Mouse (Mus musculus): ENCODE measurements around the gene Ncl. TPM values are rescaled to one million over a fixed set of nuclear protein-coding genes. Genes with fewer than 3 reads are reported as not detected.
A peak's percentile ranks its signal among the peaks of the same experiment; 100 is the strongest.

Ncl gene
- polyA plus RNA-seq, 1 experiment from 2014 or later: 335 TPM

DNA sequence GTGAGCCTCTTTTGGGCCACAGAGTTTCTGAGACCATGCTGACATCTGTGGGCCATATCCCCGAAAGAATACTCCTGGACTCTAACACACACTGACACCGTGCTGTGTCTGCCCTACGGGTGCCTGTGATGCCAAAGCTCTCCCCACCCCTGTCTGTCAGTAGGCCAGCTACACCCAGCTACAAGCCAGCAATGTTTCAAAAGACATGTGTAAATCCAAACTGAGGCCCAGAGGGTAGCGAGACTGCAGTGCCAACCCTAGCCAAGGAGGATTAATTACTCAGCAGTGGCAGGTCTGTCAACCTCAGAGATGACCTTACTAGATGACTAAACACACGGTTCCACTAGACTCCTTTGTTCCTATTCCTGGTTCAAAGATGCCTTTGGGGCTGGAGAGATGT, 17.2 kb upstream of the Ncl start:
- H3K4me3 ChIP-seq (ENCODE audit: low read depth, low read length): no peak overlapping the region
- H3K4me1 ChIP-seq (ENCODE audit: control insufficient read depth, insufficient read depth, low read length): no peaks in the 10 kb centered on the region
- WGBS: 66% methylated on average over 5 of the region's 5 CpGs
- no peaks in the 10 kb centered on the region for H3K27me3 ChIP-seq (ENCODE audit: control insufficient read depth, insufficient read depth, low read length)
- no peak overlapping the region for H3K9ac ChIP-seq (replicated peaks; ENCODE audit: low read depth, low read length)
- H3K4me2 ChIP-seq (replicated peaks; ENCODE audit: low read depth, low read length): no peak overlapping the region
- H3K27ac ChIP-seq (ENCODE audit: low read length): no peak overlapping the region
- H3K36me3 ChIP-seq (ENCODE audit: control insufficient read depth, insufficient read depth, low read length): no peaks in the 10 kb centered on the region
- H3K9me3 ChIP-seq (ENCODE audit: control insufficient read depth, low read depth, low read length): no peaks in the 10 kb centered on the region
- no peak for ATAC-seq (ENCODE audit: insufficient number of reproducible peaks, insufficient read depth, low FRiP score, low read depth)

DNA sequence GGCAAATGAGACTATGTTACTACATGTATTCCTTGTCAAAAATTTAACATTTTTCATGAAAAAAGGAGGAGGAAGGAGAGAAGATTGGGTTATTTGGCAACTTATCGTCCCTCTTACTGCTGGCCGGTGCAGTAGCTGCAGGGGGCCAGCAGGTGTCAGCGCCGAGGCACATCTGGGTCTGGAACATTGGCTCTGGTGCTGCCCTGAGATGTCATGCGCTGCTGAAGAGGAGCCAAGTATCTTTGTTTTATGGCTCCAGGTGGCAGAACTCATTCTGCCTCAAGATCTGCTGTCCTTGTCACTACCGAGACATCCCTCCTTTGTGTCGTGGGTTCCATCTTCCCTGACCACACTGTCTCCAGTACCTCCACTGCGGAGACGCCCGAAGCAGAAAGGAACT, 12.8 kb upstream of the Ncl start:
- Histone ChIP-seq H3K4me1 (ENCODE audit: control insufficient read depth, insufficient read depth, low read length) (no peaks in the 10 kb centered on the region), H3K9ac (replicated peaks; ENCODE audit: low read depth, low read length) (no peak overlapping the region), H3K9me3 (ENCODE audit: control insufficient read depth, low read depth, low read length) (no peaks in the 10 kb centered on the region), H3K4me2 (replicated peaks; ENCODE audit: low read depth, low read length) (no peak overlapping the region), H3K36me3 (ENCODE audit: control insufficient read depth, insufficient read depth, low read length) (no peaks in the 10 kb centered on the region), H3K27ac (ENCODE audit: low read length) (no peak overlapping the region), H3K27me3 (ENCODE audit: control insufficient read depth, insufficient read depth, low read length) (no peaks in the 10 kb centered on the region), H3K4me3 (ENCODE audit: low read depth, low read length) (no peak overlapping the region)
- 43% methylated on average over 10 of the region's 10 CpGs for WGBS
- no peak for ATAC-seq (ENCODE audit: insufficient number of reproducible peaks, insufficient read depth, low FRiP score, low read depth)

DNA sequence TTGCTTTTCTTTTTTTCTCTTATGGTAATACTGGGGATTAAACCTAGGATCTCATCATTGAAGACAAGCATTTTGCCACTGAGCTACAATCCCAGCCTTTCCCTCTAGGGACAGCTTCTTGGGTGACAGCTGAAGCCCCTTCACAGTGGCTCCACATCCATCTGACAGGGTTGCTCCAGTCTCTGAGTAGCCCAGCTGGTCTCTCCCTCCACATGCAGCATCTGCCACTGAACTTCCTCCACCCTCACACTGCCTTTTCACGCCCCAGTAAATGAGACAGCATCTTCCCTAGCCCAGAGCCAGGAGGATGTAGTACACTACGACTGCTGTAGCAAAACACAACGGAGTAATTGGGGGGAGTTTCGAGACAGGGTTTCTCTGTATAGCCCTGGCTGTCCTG, 8.9 kb upstream of the Ncl start:
- no peak for ATAC-seq (ENCODE audit: insufficient number of reproducible peaks, insufficient read depth, low FRiP score, low read depth)
- no peak overlapping the region for H3K27ac ChIP-seq (ENCODE audit: low read length)
- WGBS: 69% methylated on average over 4 of the region's 4 CpGs
- no peak overlapping the region for H3K4me2 ChIP-seq (replicated peaks; ENCODE audit: low read depth, low read length)
- no peaks in the 10 kb centered on the region for H3K36me3 ChIP-seq (ENCODE audit: control insufficient read depth, insufficient read depth, low read length)
- no peaks in the 10 kb centered on the region for H3K9me3 ChIP-seq (ENCODE audit: control insufficient read depth, low read depth, low read length)
- no peaks in the 10 kb centered on the region for H3K4me1 ChIP-seq (ENCODE audit: control insufficient read depth, insufficient read depth, low read length)
- H3K27me3 ChIP-seq (ENCODE audit: control insufficient read depth, insufficient read depth, low read length): no peaks in the 10 kb centered on the region
- H3K9ac ChIP-seq (replicated peaks; ENCODE audit: low read depth, low read length): no peak overlapping the region
- H3K4me3 ChIP-seq (ENCODE audit: low read depth, low read length): no peak overlapping the region

DNA sequence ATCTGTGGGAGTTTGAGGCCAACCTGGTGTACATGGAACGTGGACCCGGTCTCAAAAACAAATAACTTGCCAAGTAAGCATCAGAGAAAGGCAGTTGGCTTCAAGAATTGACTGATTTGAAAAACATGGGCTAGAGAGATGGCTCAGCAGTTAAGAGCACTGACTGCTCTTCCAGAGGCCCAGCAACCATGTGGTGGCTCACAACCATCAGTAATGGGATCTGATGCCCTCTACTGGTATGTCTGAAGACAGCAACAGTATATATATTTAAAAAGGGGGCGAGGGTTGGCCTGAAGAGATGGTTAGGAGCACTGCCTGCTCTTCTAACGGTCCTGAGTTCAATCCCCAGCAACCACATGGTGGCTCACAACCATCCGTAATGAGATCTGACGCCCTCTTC, 4.5 kb upstream of the Ncl start:
- Histone ChIP-seq H3K36me3 (ENCODE audit: control insufficient read depth, insufficient read depth, low read length) (no peaks in the 10 kb centered on the region), H3K4me3 (ENCODE audit: low read depth, low read length) (no peak overlapping the region), H3K9me3 (ENCODE audit: control insufficient read depth, low read depth, low read length) (no peaks in the 10 kb centered on the region), H3K27me3 (ENCODE audit: control insufficient read depth, insufficient read depth, low read length) (no peaks in the 10 kb centered on the region), H3K27ac (ENCODE audit: low read length) (no peak overlapping the region), H3K9ac (replicated peaks; ENCODE audit: low read depth, low read length) (no peak overlapping the region), H3K4me1 (ENCODE audit: control insufficient read depth, insufficient read depth, low read length) (peaks cover 7% of the 10 kb centered on the region; the same call in 1 of the 2 replicates), H3K4me2 (replicated peaks; ENCODE audit: low read depth, low read length) (no peak overlapping the region)
- no peak for ATAC-seq (ENCODE audit: insufficient number of reproducible peaks, insufficient read depth, low FRiP score, low read depth)
- 15% methylated on average over 6 of the region's 6 CpGs for WGBS

DNA sequence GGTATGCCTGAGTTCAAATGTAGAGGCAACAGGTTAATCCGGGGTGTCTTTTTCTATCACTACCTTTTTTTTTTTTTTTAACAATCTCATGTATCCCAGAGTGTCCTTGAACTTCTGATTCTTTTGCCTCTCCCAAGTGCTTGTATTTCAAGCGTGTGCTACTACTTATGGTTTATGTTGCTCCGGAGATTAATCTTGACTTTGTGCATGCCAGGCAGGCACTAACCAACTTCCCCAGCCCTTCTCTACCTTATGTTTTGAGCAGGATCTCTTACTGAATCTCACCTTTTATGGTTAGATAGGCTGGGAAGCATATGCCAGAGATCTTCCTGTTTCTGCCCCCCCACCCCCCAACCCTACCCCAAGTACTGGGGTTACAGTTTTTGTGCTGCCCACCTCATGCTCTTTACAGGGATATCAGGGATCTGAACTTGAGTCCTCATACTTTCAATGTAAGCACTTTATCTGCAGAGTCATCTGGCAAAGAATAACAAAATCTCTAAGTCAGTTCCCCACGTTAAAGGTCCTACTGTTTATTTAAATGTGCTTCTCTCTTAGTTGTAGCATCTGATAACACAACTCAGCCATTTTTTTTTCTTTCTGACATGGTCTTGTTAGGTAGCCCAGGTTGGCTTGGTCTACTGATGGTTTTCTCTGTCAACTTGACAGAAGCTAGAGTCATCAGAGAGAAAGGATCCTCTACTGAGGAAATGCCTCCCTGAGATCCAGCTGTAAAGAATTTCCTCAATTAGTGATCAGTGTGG, 2.8 kb upstream of the Ncl start:
- H3K4me2 ChIP-seq (replicated peaks; ENCODE audit: low read depth, low read length): no peak overlapping the region

DNA sequence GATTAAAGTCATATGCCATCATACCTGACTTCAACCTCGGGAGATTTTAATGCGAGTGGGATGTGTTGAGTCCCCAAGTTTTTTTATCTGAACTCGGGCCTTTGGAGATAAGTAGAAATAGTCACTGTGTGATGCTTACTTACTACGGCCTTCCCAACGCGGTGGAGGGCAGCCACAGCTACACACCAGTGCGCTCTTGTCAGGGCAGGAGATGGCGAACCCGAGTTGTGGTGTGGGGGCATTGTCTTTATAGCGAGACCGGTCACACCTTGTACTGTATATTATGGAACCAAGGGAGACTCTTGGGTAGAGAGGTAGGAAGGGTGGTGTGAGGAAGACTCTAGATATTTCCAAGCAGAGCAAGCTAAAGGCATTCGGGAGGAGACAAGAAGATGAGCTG, 1.2 kb upstream of the Ncl start:
- Histone ChIP-seq H3K4me2 (replicated peaks; ENCODE audit: low read depth, low read length) (peak overlapping the region; percentile 67), H3K36me3 (ENCODE audit: control insufficient read depth, insufficient read depth, low read length) (peaks cover 21% of the 10 kb centered on the region), H3K4me3 (ENCODE audit: low read depth, low read length) (peak overlapping the region; percentile 83), H3K9ac (replicated peaks; ENCODE audit: low read depth, low read length) (peak overlapping the region; percentile 57), H3K9me3 (ENCODE audit: control insufficient read depth, low read depth, low read length) (no peaks in the 10 kb centered on the region), H3K27ac (ENCODE audit: low read length) (no peak overlapping the region), H3K4me1 (ENCODE audit: control insufficient read depth, insufficient read depth, low read length) (peaks cover 18% of the 10 kb centered on the region; the same call in 1 of the 2 replicates), H3K27me3 (ENCODE audit: control insufficient read depth, insufficient read depth, low read length) (no peaks in the 10 kb centered on the region)
- no peak for ATAC-seq (ENCODE audit: insufficient number of reproducible peaks, insufficient read depth, low FRiP score, low read depth)
- WGBS: 19% methylated on average over 12 of the region's 12 CpGs

More for the DNA sequence above, 2.8 kb upstream of the Ncl start:
- no peak overlapping the region for H3K27ac ChIP-seq (ENCODE audit: low read length)
- no peaks in the 10 kb centered on the region for H3K27me3 ChIP-seq (ENCODE audit: control insufficient read depth, insufficient read depth, low read length)
- ATAC-seq (ENCODE audit: insufficient number of reproducible peaks, insufficient read depth, low FRiP score, low read depth): no peak
- WGBS: 77% methylated on average over 4 of the region's 4 CpGs
- H3K36me3 ChIP-seq (ENCODE audit: control insufficient read depth, insufficient read depth, low read length): peaks cover 5% of the 10 kb centered on the region
- H3K9me3 ChIP-seq (ENCODE audit: control insufficient read depth, low read depth, low read length): no peaks in the 10 kb centered on the region
- no peak overlapping the region for H3K4me3 ChIP-seq (ENCODE audit: low read depth, low read length)
- H3K9ac ChIP-seq (replicated peaks; ENCODE audit: low read depth, low read length): no peak overlapping the region
- peaks cover 16% of the 10 kb centered on the region; the same call in 1 of the 2 replicates for H3K4me1 ChIP-seq (ENCODE audit: control insufficient read depth, insufficient read depth, low read length)

DNA sequence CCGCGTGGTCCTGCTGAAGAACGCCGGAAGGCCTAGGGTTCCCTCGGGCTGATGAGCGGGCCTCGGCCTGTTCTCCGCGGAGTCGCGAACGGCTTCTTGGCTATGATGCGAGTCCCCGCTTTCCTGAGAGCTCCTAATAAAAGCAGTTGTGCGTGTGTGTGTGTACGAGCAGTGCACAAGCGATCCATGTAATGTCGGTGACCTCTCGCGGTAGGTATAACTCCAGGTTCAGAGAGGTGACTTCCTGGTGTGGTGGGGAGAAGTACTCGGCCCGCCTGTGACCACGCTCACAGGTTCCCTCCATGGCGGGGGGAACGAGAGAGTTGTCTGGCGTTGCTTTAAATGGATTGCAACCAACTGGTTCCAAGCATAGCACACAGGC, 589 bp upstream of the Ncl start:
- Histone ChIP-seq H3K27me3 (ENCODE audit: control insufficient read depth, insufficient read depth, low read length) (no peaks in the 10 kb centered on the region), H3K36me3 (ENCODE audit: control insufficient read depth, insufficient read depth, low read length) (peaks cover 28% of the 10 kb centered on the region), H3K9me3 (ENCODE audit: control insufficient read depth, low read depth, low read length) (no peaks in the 10 kb centered on the region), H3K4me3 (ENCODE audit: low read depth, low read length) (peak overlapping the region; percentile 83), H3K27ac (ENCODE audit: low read length) (peak overlapping the region; percentile 64), H3K9ac (replicated peaks; ENCODE audit: low read depth, low read length) (peak overlapping the region; percentile 57), H3K4me2 (replicated peaks; ENCODE audit: low read depth, low read length) (peak overlapping the region; percentile 67), H3K4me1 (ENCODE audit: control insufficient read depth, insufficient read depth, low read length) (peaks cover 18% of the 10 kb centered on the region; the same call in 1 of the 2 replicates)
- WGBS: under 1% methylated on average over 26 of the region's 26 CpGs
- no peak for ATAC-seq (ENCODE audit: insufficient number of reproducible peaks, insufficient read depth, low FRiP score, low read depth)

DNA sequence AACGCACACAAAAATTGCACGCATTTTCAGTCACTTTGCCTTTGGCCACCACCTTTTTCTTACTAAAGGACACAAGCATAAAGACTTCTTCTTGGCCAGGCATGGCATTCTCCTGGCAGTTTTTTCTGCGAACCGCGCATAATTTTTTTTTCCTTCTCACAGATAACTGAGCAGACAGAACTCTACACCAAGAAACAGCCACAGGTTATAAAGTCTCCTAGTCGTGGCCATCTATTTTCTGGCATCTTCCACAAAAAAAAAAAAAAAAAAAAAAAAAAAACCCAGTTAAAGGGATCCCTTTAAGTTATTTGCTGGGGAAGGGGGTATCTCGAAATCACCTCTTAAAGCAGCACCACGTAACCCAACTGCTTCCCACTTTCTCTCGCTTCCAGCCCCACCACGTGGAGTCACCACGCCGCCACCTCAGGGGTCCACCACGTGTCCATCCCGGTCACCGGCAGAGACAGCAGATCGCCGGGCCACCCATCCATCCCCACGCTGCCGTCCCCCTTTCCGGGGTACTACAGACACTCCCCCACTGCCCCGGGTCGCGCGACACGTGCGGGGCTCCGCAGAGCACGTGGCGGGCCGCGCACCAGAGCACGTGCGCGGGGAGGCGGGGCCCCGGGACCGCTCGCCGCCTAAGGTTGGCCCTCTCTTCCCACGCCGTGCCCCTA, 833 bp downstream of the Ncl start:
- Histone ChIP-seq H3K36me3 (ENCODE audit: control insufficient read depth, insufficient read depth, low read length) (peaks cover 42% of the 10 kb centered on the region), H3K4me3 (ENCODE audit: low read depth, low read length) (peak overlapping the region; percentile 83), H3K9me3 (ENCODE audit: control insufficient read depth, low read depth, low read length) (no peaks in the 10 kb centered on the region), H3K27ac (ENCODE audit: low read length) (peak overlapping the region; percentile 99), H3K4me1 (ENCODE audit: control insufficient read depth, insufficient read depth, low read length) (peaks cover 18% of the 10 kb centered on the region; the same call in 1 of the 2 replicates), H3K9ac (replicated peaks; ENCODE audit: low read depth, low read length) (peak overlapping the region; percentile 86), H3K27me3 (ENCODE audit: control insufficient read depth, insufficient read depth, low read length) (no peaks in the 10 kb centered on the region), H3K4me2 (replicated peaks; ENCODE audit: low read depth, low read length) (peak overlapping the region; percentile 83)
- ATAC-seq (ENCODE audit: insufficient number of reproducible peaks, insufficient read depth, low FRiP score, low read depth): no peak
- under 1% methylated on average over 38 of the region's 41 CpGs for WGBS
